Mouse (Mus musculus): ENCODE results near the gene Pnpla8.

DNA sequence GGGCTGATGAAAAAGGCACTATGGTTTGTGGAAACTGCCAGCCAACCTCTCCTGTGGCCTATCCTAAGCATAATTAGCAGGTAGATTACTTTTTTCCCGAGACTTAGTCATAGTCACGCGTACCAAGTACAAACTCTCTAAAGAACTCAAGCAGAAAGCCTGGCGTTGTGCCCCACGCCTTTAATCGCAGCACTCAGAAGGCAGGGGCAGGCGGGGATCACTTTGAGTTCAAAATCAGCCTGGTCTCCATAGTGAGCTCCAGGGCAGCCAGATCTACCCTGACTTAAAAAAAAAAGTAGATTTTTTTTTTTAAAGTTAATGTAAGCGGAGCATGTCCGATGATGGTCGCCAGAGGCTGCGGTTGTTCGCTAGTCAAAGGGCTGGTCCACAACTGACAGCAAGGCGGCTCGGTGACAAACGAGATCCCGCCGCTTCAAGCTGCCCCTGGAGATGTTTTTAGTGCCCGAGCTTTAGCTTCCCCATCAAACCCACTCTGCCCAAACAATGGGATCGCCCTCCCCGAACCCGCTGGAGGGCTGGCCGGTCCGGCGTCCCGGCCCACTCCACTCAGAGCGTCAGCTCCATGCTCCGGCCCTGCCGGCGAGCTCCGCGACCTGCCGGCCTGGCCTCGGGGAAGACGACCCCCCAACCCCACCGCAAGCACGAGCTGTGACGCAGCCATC, 11.9 kb upstream of the Pnpla8 start:
- TF ChIP-seq CTCF (IDR thresholded peaks at IDR 0.05; ENCODE audit: borderline replicate concordance, insufficient read depth, low read depth, low read length) = no peak
- TF ChIP-seq POLR2A (IDR thresholded peaks at IDR 0.05; ENCODE audit: borderline replicate concordance, insufficient read depth, low read length) = no peak
